Mouse (Mus musculus): ENCODE results near the gene Rrp9. TPM values are rescaled to one million over a fixed set of nuclear protein-coding genes. Genes with fewer than 3 reads are reported as not detected.

The Rrp9 gene
- 89.6 TPM for total RNA-seq (2023)

DNA sequence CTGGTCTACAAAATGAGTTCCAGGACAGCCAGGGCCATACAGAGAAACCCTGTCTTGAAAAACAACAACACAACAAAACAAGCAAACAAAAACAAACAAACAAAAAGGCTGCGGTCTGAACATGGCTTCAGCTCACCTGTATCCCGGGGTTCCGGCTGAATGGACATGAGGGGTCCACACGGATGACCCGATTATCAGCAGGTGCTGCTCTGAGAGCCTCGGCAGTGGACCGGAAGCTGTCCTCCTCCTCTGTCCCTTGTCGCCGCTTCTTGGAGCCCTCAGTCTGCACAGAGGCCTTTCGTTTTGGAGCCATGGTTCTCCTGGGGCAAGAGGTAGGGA is at the start of gene Rrp9:
Gene Rrp9 (plus strand): TSS at position 301 of the 339 bp plus-strand sequence.

DNA sequence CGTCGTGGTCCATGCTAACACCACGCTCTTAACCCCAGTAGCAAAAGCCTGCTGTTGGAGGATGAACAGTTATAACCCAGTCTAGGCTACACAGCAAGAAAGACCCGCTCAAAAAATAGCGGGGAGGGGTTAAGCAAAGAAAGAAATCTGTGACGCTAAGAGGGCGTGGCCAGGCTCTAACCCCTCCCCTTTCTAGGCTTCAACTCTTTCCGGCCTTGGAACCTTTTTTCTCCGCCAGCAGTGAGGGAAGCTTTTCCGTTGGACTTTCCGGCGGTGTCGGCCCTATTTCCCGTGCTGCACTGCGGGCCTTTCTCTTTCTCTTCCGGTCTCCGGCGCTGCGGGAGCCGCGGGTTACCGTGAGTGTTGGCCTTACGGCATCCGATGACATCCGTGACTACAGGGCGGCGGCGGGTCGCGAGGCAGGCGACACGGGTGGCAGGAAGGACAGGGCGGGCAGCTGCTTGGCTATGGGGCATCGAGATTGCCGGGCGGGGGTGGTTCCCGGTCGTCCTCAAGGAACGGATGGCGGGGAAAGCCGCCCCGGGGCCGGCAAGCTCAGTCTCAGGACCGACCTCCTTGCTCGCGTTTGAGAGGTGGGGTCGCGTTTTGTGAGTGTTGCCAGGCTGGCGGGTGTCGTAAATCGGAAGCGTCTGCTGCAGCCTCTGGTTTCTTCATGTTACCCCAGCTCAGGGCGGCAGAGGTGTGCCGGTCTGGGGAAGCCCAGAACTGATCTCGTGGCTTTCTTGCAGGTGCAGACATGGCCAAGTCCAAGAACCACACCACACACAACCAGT is 46.3 kb upstream of the Rrp9 start, which contains the start of gene Rpl29:
Gene Rpl29 (plus strand): TSS at position 234 of the 794 bp plus-strand sequence.

DNA sequence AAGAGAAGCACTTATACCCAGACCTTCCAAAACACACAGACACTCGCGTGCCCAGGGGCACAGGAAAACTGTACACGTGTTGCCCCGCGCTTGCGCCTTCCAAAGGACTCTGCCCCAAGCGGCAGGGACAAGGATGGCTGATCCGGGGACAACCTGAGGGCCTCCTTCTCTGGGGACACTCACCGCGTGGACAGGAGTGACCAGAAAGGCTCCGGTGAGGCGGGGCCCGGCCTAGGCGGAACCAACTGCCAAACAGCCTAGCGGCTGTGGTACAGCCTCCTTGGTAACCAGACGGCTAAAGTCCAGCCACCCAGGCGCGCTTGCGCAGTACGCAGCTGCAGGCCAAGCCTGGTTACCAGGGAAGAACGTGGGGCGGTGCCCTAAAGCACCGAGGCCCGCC is 28.4 kb upstream of the Rrp9 start, which contains the start of the genes Abhd14b and Abhd14a:
Gene Abhd14b (plus strand): TSS at position 112 of the 400 bp plus-strand sequence.
Gene Abhd14a (minus strand): TSS at position 331 of the 400 bp plus-strand sequence.

DNA sequence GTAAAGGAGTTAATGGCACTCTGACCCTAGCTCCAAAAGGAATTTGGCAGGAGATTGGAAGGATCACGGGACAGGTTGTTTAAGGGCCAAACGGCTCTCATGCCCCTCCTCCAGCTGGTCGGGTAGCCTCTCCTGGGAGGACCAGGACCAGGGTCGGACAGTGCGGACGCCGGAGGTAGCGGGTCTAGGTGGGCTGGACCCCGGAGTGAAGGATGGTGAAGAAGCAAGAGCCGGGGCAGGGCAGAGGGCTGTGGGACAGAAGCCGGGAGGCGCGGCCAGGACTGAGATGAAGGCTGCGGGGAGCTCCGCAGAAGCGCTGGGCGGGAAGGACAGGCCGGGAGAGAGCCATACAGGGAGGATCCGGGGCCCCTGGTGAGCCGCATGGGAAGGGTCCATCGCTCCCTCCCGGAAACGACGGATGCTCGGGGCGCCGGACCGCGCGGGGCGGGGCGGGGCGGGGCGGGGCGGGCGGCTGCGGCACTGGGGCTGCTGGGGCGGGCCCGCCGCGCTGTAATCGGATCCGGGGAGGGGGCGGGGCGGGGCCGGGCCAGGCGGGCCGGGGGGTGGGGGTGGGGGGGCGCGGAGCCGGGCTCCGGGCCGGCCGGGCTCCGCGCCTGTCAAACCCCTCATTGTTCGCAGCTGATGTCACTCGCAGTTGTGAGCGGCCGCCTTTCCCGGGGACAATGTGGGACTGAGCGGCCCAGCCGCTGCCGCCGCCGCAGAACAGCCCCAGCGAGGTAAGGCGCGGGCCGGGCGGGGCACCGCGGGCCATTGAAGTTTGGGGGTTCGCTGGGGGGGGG is 22.3 kb upstream of the Rrp9 start, which contains the start of gene Pcbp4:
Gene Pcbp4 (plus strand): TSS at position 21 of the 800 bp plus-strand sequence.

DNA sequence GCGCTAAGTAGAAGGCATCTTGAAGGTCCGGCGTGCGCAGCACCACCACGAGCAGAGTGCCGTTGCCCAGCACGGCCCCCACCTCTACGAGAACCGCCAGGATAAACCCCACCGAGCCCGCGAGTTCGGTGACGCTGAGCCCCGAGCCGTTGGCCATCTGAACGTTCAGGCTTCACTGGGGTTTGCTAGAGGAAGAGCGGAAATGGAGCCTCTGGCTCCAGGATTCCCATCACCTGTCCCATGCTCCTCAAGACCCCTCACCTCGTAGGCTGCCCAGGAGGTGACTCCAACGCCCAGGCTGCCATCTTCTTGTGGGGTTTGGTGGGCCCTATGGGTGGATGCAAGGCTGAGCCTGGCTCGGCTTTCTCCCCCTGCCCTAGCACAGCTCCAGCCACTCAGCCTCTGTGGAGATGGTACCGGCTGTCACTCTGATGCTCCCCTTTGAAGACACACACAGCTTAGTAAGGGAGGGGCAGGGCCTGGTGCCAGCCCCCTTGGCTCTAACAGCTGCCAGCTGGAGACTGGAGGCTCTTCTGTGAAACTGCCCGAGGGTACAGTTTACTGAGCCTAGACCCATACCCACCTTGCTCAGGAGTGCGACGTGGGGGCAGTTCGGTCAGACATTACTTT is 10.1 kb upstream of the Rrp9 start, which contains the start of gene Gpr62:
Gene Gpr62 (minus strand): TSS at position 368 of the 630 bp plus-strand sequence.

DNA sequence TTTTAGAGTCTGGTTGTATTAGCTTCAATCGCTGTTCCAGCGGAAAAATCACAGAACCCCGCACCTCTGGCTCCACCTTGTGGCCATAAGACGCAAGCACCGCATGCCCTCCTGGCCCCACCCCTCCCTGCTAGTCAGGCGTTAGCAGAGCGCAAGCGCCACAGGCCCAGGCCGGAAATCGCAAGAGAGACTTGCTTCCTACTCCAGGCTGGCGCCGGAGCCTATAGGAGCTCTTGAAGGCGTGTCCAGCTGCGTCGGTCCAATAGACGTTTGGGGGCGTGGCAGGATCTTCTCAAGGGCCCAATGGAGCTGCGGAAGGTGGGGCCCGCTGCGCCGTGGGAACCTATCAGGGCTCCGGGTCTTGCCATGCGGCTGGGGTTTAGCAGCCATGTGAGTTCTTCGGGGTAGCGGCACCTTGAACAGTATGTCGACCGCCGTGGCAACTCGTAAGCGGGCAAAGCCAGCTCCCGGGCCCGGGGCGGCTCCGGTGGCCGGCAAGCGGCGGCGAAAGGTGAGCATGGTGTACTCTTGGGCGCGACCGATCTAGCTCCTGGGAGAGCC is 1.2 kb downstream of the Rrp9 start, which contains the start of gene Parp3:
Gene Parp3 (minus strand): TSS at position 26 of the 561 bp plus-strand sequence.

DNA sequence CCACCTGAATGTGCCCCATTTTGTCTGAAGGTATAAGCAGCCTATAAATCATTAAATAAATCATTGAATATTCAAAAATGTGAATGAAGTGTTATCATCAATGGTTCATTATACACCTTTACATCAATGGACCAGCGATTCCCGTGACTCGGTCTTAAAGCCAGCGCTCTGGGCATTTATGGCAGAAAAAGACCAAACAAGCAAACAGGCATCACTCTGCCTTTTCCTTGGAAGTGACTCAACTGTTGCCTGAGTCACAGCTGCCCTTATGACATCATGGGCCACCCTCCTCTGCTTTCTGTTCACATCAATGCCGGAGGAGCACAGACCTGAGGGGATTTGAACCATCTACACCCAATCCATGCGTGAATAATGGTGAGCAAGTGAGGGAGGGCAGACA is 23.9 kb downstream of the Rrp9 start, which contains the start of gene Iqcf1:
Gene Iqcf1 (plus strand): TSS at position 301 of the 400 bp plus-strand sequence.

DNA sequence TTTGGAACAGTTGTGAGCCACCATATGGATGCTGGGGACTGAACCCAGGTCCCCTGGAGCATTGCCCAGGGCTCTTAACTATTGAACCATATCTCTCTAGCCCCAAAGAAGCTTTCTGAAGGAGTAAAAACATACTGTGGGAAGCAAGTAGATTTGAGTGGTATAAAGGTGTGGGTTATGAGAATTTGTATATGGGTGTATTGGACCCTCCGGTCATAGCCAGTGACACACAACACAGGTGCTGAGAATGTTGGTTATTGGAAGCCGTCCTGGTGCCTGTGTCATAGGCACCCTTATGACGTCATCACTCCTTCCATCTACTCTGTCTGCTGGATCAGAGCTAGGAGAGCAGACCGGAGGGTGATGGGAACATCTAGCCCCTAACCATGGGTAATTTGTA is 38.5 kb downstream of the Rrp9 start, which contains the start of gene Iqcf5:
Gene Iqcf5 (plus strand): TSS at position 301 of the 400 bp plus-strand sequence.

Other genes with a start within 250 kb of the Rrp9 start
- gene Alas1, start 227.3 kb upstream of the Rrp9 start, total RNA-seq (2023): 37.0 TPM
- 5.4 TPM for gene Poc1a, start 194.9 kb upstream of the Rrp9 start, total RNA-seq (2023)
- 39.1 TPM for gene Dusp7, start 107.3 kb upstream of the Rrp9 start, total RNA-seq (2023)
- gene Rpl29, start 46.5 kb upstream of the Rrp9 start, total RNA-seq (2023): 901 TPM
- gene Acy1, start 37.6 kb upstream of the Rrp9 start, total RNA-seq (2023): 14.5 TPM
- 4.7 TPM for gene Abhd14b, start 28.5 kb upstream of the Rrp9 start, total RNA-seq (2023)
- gene Abhd14a, start 28.3 kb upstream of the Rrp9 start, total RNA-seq (2023): 10.3 TPM
- gene Pcbp4, start 22.7 kb upstream of the Rrp9 start, total RNA-seq (2023): 7.9 TPM
- 0.30 TPM for gene Gpr62, start 10.0 kb upstream of the Rrp9 start, total RNA-seq (2023)
- gene Parp3, start 986 bp downstream of the Rrp9 start, total RNA-seq (2023): 45.1 TPM
- not detected for gene Iqcf1, start 24.0 kb downstream of the Rrp9 start, total RNA-seq (2023)
- gene Iqcf5, start 38.6 kb downstream of the Rrp9 start, total RNA-seq (2023): not detected
- not detected for gene Iqcf3, start 85.7 kb downstream of the Rrp9 start, total RNA-seq (2023)
- gene Iqcf4, start 95.0 kb downstream of the Rrp9 start, total RNA-seq (2023): not detected
- not detected for gene Iqcf6, start 150.6 kb downstream of the Rrp9 start, total RNA-seq (2023)
- 0.53 TPM for gene Grm2, start 180.1 kb downstream of the Rrp9 start, total RNA-seq (2023)
- gene Tex264, start 210.0 kb downstream of the Rrp9 start, total RNA-seq (2023): 73.4 TPM